Mouse (Mus musculus): ENCODE data around the gene Olfr430.

- TF ChIP-seq CTCF (IDR thresholded peaks at IDR 0.05; ENCODE audit: extremely low read depth, insufficient read depth, low read length) (no peak), POLR2A (IDR thresholded peaks at IDR 0.05; ENCODE audit: extremely low read depth, insufficient read depth, low read length) (no peak)
Measured at GRCm38 (mm10) chr1:174103735-174104134, 37.3 kb downstream of the Olfr430 start.
